Mouse (Mus musculus) B cell, adult 2 months (primary cell): ENCODE data around the gene Tbc1d1.
A peak's percentile ranks its signal among the peaks of the same experiment; 100 is the strongest.

ENCODE experiments used
- DNase-seq, 2 experiments: peaks; one replicate each; pipeline ENCODE4 v3.0.0; 2022

Tbc1d1 gene

GRCm38 (mm10) chr5:64282594-64282993 is 126.5 kb downstream of the Tbc1d1 start:
- no peak for DNase-seq

DNA sequence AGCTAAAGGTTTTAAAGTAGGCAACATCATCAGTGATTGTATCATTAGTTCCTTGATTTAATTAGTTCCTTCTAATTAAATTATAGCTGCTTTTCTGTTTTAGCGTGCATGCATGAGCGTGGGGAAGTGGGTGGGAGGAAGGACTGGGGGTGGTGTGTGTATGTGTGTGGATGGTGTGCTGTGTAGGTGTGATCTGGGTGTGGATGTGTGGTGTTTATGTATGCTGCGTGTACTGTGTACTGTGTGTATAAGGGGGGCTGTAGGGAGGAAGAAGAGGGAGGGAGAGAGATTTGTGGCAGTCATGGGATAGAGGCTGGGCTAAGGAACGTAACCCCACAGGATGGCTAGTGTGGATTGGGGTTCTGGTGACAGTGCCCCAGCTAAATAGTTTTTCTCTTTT is 129.2 kb downstream of the Tbc1d1 start:
- DNase-seq, result no peak

DNA sequence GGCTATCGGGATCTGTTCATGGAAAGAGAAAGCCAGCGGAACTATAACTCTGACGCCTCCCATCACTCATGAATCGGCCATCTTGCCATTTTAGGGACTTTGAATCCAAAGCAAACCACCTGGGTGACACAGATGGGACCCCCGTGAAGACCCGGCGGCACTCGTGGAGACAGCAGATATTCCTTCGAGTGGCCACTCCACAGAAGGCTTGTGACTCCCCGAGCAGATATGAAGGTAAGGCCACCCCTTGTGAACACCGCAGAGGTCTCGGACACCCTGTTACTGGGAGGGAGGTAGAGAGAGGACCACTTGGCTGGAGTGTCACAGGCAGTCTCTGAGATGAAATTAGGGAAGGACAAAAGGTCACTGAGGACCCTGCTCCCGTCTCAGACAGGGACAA is 129.7 kb downstream of the Tbc1d1 start:
- DNase-seq, result no peak

- DNase-seq, result no peak
These were observed 131.2 kb downstream of the Tbc1d1 start for GRCm38 (mm10) chr5:64287287-64287686.

DNA sequence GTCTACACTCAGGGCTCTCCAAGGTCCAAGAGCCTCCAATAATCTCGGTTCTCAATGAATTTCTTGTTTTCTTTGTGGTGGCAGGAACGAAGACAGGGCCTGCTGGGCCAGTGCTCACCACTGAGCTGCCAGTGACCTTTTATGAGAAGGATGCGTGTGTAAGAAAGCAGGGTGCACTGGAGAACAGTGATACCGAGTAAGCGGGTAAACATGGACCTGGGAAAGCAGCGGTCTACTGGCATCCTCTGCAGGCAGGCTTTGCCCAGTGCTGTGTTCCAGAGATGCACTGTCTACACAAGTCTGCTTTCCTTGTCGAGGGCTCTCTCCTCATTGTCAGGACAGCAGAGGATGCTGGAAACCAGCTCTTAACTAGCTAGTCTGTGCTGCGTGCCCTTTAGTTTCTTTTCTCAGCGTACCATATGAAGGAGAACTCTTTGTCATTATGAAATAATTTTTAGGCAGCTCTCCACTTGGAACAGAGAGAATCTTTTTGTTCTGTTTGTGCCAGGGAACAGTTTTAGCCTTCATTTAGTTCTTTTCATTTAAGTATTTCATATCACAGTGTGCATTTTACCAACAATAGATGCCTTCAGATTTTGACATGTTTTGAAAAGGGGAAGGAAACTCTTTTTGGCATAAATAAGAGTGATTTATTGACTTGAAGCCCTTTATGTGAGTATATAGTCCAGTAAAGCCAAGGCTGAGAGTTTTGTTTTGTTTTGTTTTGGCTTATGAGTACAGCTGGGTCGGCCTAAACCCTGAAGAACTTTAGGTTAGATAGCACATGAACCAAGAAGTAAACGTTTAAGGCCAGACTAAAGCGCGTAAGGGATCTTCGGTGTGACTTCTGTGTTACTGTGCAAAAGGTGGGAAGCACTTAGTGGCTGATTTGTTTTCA is 132.2 kb downstream of the Tbc1d1 start:
- DNase-seq, result no peak

DNA sequence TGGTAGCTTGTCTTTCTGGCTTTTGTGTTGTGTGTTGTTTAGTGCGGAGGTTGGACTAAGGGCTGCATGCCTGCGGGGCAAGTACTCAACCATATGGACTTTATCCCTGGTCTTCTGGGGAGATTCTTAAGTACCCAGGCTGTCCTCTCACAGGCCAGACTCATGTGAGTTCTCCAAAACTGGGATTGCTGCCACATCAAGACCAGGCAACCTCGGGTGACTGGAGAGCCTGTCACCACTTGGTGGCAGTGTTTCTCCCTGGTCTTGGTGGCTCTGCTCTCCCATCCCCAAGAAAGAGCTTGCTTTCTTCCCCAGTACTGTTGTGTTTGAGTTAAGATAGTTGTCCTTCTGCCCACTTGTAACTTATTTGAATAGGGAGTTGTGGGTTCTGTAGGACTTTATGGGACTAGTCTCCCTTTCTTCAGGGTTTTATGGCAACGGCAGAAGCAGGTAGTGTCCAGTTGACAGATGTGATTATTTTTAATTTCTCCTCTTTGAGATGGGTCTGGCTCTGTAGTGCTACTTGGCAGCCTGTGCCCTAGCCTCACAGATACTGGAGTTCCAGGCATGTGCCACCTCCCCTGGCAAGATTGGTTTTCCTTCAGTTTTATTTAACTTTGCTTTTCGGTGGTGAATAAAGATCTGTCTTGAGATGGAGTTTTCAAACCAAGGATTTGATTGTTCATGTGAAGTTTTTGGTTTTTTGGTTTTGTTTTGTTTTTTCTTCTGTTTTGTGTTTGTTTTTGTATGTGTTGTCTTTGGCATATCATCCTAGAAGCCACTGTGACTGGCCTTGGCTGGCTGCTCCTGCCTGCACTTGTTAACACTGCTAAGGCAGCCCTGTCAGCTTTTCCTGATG is 133.3 kb downstream of the Tbc1d1 start:
- DNase-seq, result peak; percentile 66

GRCm38 (mm10) chr5:64290061-64290345 is 133.9 kb downstream of the Tbc1d1 start:
- DNase-seq, result no peak

- DNase-seq, result no peak
These were observed 135.6 kb downstream of the Tbc1d1 start for GRCm38 (mm10) chr5:64291657-64292056.

DNA sequence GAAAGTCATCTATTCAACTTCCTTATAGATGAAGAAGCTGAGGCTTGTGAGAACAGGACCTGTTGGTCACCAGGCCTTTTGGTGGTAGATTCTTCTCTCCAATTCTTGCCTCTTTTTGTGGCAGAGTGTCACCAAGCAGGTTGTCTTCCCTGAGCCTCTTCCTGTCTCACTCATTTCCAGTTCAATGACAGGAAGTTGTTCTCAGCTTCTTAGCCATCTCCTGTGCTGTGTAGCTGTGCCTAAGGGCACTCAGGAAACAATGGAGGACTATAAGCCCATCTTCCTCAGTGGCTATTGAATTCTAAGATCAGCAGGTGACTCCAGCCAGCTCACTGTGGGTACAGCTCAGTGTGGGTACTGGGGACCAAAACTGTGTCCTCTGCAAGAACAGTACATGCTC is 139.5 kb downstream of the Tbc1d1 start:
- no peak for DNase-seq

DNA sequence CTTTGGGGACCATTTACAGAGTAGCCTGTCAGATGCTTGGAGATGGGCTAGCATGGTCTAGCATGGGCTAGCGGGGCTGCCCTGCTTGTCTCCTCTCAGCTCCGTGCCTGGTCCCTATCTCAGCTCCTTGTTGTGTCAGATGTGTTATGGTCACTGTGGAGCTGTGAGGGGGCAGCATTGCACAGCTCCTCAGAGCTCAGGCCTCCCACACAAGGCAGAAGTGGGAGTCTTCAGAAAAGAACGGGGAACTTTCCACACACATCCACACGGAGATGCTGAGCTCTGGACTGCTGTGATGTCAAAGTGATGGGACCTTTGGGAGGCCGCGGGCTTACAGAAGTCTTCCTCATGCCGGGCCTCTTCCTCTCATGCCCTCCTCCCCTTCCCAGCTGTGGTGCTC is 140.2 kb downstream of the Tbc1d1 start:
- DNase-seq, result no peak

GRCm38 (mm10) chr5:64297100-64297499 is 141.0 kb downstream of the Tbc1d1 start:
- peak in 1 of 2 experiments; percentile 13 for DNase-seq

DNA sequence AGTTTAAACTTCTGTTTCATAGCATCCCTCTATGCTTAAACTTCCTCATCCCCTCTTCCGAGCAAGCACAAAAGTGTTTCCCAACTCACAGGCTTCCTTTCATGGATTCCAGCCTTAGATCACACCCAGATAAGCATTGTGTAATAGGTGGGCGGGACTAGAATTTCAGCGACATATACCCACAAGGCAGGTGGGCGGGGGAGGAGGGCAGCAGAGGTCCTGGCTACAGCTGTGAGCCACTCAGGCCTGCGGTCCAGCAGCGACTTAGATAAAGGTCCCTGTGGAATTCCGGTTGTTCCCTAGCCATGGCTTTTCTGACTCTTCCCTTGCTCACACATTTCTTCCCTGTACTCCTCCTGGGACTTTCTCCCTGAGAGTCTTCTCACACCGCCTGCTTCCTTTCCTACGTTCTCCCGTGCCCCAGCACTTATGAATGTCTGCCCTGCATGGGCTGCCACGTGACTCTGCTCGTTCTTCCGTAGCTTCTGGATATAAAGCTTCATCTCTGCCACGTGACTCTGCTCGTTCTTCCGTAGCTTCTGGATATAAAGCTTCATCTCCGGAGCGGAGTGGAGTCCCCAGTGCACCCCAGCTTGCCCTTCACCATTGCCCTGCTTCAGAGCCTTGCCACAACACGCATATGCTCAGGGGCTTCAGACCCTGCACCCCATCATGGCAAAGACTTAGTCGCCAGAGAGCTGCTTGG is 142.4 kb downstream of the Tbc1d1 start:
- no peak for DNase-seq

DNA sequence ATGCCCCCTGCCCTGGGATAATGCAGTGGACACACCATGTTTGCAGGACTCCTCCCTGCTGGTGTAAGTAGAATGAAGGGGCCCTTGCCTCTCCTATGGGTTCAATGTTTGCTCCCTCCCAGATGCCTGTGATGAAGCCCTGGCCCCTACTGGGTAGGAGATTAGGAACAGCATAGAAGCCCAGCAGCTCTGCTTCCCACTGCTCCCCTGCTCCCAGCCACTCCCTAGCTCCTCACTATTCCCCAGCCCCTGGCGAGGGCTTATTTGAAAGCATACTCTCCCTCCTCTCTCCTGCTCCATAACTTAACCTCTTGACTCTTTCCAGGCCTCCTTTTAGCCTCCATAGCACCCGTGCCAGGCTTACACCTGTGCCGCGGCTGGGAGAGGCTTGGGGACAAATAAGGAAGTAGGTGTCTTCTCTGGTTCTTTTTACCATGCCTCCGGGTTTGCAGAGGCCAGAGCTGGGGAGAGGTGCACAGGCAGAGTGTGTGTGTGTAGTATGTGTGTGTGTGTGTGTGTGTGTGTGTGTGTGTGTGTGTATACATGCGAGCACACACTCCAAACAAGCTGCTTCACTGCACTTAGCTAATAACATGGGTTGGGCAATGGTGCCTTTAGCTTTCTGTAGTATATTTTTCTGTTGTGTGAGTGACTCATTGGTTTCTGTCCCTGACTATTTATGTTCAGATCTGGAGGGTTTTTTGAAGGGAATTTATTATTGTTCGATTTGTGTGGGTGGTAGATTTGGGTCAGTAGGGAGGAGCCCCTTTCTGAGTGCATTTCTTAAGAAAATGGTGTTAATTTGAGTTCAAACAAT is 143.6 kb downstream of the Tbc1d1 start:
- peak in 1 of 2 experiments; percentile 9 for DNase-seq

DNA sequence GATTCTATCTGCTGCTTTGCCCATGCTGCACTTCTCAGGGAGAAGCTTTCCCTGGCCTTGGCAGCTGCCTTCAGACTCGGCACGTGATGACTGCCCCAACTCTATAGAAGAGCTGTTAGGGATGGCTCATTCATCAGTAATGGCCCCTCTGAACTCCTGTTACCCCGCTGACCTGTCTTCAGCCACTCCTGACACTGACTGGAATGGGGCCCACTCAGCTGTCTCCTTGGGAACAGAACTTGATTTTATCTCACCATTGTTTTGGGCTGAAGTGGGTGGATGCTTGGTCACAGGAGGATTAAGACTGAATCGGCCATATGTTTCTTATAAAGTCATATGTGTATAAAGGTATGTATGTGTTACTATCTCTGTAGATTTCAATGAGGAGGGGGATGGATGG is 145.1 kb downstream of the Tbc1d1 start:
- no peak for DNase-seq

GRCm38 (mm10) chr5:64307289-64307688 is 151.2 kb downstream of the Tbc1d1 start:
- no peak for DNase-seq

- no peak for DNase-seq
These were observed 156.2 kb downstream of the Tbc1d1 start for GRCm38 (mm10) chr5:64312295-64312694.

GRCm38 (mm10) chr5:64313481-64313880 is 157.4 kb downstream of the Tbc1d1 start:
- DNase-seq, result peak in 1 of 2 experiments; percentile 5

- no peak for DNase-seq
These were observed 158.4 kb downstream of the Tbc1d1 start for GRCm38 (mm10) chr5:64314288-64315052.

DNA sequence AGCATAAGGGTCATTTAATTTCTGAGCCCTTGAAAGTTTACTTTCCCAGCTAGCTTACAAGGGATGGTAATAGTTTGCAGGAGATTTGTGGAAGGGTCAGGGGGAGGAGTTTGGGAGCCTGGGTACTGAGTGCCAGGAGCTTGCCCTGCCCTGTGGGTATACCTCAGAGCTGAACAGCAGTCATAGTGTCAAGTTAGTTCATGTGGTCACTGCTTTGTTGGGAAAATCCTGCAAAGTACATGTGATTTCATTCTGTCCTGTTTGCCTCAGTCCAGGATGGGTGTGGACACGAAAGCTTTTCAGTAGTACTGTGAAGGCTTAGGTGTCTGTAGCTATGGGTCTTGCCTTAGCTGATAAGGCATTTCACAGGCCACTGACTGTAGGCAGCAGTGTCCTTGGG is 159.0 kb downstream of the Tbc1d1 start:
- DNase-seq, result no peak

DNA sequence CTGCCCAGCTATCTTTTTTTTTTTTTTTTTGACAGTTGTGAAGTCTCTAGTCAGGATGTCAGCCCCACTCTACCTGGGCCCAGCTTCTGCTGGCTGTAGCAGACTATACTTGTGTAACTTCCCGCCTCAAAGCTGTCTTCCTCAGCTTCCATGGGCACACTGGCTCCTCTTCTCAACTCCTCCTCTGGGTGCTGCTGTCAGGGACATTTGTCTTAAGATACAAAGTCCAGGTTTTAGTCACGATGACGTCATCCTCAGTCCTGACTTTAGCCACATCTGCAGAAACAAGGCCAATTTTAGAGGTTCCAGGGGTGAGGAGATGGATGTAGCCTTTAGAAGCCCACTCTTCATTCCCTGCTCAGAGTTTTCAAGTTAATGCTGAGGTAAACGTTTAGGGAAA is 167.2 kb downstream of the Tbc1d1 start:
- DNase-seq, result no peak

DNA sequence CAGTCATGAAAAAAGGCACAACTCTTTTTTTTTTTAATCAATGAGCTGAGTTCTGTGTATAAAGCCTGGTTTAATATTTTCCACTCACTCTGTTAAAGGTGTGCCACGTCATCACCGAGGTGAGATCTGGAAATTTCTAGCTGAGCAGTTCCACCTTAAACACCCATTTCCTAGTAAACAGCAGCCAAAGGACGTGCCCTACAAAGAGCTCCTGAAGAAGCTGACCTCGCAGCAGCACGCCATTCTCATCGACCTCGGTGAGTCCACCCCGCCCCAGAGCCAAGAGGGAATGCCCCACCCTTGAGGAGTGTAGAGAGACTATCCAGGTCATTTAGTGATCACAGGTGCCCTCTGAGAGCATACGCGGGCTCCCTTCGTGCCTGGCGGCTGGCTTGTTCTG is 168.2 kb downstream of the Tbc1d1 start:
- no peak for DNase-seq

DNA sequence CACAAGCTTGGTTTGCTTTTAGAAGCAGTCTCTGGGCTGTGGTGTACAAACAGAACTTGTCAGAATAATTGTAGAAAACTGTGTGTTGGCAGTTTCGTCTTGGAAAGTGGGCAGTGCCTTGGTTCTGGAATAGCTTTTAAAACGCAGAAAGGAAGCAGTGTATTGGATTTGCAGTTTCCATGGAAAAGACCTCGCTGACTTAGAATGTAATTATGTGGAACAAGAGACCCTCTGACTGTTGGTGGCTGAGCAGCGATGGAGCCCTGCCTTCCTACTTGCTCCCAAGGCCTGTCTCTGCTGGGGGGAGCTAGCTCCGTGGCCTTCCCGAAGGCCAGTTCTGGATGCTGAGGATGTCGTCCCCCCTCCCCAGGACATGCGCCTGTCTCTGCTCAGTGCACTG is 168.8 kb downstream of the Tbc1d1 start:
- no peak for DNase-seq
